Mouse (Mus musculus): ENCODE measurements around the gene Cdk2. TPM values are rescaled to one million over a fixed set of nuclear protein-coding genes. Genes with fewer than 3 reads are reported as not detected.

Gene Cdk2
- not detected in 2 replicates for polyA plus RNA-seq (2012; ENCODE audit: insufficient read depth, insufficient read length, low replicate concordance, missing spikeins)

DNA sequence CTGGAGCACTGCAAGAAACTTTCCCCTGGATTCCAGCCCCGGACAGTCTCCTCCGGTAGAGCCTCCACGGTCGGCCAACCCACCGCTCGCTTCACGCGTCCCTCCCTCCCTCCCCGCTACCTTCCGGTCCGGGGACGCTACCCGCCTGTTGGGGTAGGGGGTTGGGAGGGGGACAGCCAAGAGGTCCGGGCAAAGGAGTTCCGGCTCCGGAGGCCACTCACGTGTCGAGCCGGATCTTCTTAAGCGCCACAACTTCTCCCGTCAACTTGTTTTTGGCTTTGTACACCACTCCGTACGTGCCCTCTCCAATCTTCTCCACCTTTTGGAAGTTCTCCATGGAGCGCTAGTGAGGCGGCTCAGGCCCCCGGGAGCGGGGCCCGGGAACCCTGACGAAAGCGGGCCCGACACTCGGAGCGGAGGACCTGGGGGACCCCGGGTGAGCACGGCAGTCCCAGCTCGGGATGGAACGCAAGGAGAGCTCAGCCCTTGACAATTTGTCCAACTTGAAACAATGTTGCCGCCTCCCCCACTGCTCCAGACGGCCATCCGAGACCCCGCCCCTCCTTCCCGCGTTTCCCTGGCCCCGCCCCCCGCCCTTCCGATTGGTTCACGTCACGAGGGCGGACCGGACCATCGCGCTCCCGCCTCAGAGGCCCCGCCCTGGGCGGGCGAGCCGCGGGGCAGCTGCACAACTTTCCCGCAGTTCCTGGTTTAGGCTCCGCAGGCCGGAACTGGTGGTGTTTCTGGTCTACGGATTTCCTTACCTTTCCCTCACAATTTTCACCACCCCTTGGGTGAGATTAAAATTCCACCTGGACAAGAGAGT, at the start of gene Cdk2:
TSS of gene Cdk2 (minus strand) at position 541 of the 826 bp plus-strand sequence.
- Histone ChIP-seq H3K4me3 (ENCODE audit: insufficient read depth, low read depth, low read length) (peak within 1 kb of the TSS; percentile 64), H3K4me1 (ENCODE audit: control insufficient read depth, insufficient read depth, low read length) (peaks cover 9% of the 10 kb centered on the region), H3K27ac (ENCODE audit: insufficient read depth, low read depth, low read length) (no peak within 1 kb of the TSS)
- TF ChIP-seq CTCF (IDR thresholded peaks at IDR 0.05; ENCODE audit: insufficient read depth, low read depth, low read length) (no peak), POLR2A (IDR thresholded peaks at IDR 0.05; ENCODE audit: insufficient read depth, low read depth, low read length) (no peak)
- WGBS, result under 1% methylated on average over 62 of the region's 62 CpGs

DNA sequence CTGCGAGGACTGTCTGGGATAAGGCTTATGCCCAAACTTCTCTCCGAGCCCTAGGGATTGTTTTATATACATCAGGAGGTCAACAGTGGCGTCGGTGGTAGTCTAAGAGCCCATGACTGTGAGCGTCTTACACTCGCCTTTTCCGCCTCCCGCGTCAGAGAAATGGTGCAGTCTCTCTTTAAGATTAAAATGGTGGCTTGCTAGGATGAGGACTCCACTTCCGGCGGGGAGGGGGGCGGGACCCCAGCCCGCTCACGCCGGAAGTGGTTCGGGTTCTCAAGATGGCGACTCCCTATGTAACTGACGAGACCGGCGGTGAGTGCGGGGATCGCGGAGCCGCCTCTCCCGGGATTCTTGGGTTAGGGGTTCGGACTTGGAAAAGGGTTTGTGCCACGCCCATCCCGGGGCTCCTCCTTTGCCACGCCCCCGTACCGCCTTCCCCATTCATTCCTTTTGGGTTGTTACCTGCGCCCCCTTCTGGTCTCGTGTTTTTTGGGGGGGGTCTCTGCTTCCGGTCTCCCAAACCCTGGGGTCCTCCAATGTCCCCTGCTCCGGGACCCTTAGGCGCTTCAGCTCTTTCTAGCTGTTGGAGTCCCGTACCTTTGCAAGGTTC, 43.5 kb upstream of the Cdk2 start:
- Histone ChIP-seq H3K27ac (ENCODE audit: insufficient read depth, low read depth, low read length) (peak overlapping the region; percentile 92), H3K4me1 (ENCODE audit: control insufficient read depth, insufficient read depth, low read length) (peaks cover 12% of the 10 kb centered on the region), H3K4me3 (ENCODE audit: insufficient read depth, low read depth, low read length) (peak overlapping the region; percentile 91)
- WGBS, result under 1% methylated on average over 37 of the region's 37 CpGs
- TF ChIP-seq POLR2A (IDR thresholded peaks at IDR 0.05; ENCODE audit: insufficient read depth, low read depth, low read length), result peak; percentile 45; the same call in 1 of the 2 replicates
- TF ChIP-seq CTCF (IDR thresholded peaks at IDR 0.05; ENCODE audit: insufficient read depth, low read depth, low read length), result peak; percentile 63; the same call in 1 of the 2 replicates

DNA sequence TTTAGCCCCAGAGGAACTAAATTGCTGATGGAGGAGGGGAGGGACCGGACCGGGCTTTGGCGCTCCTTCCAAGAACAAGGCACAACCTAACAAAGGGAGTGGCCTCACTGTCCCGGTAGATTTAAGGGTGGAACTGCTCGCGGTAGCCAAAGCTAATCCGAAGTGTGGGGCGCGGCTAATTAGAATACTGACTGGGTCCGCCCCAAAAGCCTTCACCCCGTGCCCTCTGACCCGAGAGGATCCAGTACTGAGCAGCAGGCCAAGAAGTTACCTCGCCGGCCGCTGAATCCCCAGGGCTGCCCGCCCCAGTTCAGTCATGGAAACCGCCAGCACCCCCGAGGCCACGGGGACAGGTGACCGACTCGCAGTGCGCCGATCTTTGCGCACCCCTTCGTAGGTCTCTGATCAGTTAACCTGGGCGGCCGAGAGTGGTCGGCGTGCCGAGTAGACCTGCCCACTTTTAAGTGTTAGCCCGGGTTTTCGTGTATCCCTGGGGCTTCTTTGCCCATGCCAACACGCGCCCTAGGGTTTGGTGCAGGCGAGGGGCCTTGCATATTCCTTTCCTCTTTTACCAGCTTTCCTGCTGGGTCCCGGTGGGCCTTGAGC, 42.9 kb upstream of the Cdk2 start, which contains the start of gene Pym1:
TSS of gene Pym1 (plus strand) at position 244 of the 606 bp plus-strand sequence.
- TF ChIP-seq CTCF (IDR thresholded peaks at IDR 0.05; ENCODE audit: insufficient read depth, low read depth, low read length) (peak; percentile 16; the same call in 1 of the 2 replicates), POLR2A (IDR thresholded peaks at IDR 0.05; ENCODE audit: insufficient read depth, low read depth, low read length) (no peak)

DNA sequence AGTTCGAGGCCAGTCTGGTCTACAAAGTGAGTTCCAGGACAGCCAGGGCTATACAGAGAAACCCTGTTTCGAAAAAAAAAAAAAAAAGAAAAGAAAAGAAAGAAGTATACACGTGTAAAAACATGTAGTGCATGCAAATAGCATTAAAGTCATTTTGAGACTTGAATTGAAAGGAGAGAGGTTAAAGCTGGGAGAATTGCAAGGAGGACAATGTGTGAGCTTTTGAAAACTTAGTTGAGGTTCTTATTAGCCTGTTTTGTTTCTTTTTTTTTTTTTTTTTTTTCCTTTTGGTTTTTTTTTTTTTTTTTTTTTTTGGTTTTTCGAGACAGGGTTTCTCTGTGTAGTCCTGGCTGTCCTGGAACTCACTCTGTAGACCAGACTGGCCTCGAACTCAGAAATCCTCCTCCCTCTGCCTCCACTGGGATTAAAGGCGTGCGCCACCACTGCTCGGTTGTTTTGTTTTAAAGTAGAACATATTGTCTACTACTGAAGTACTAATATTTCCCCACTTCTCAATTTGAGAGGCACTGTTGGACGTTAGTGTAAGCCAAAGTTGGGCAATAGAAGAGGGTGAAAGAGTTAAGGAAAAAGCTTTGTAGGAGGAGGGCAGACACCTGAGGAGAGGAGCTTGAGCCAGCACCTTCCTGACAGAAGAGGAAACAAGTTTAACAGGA, 42.3 kb upstream of the Cdk2 start:
- TF ChIP-seq POLR2A (IDR thresholded peaks at IDR 0.05; ENCODE audit: insufficient read depth, low read depth, low read length) (no peak), CTCF (IDR thresholded peaks at IDR 0.05; ENCODE audit: insufficient read depth, low read depth, low read length) (no peak)
- Histone ChIP-seq H3K4me3 (ENCODE audit: insufficient read depth, low read depth, low read length) (peak overlapping the region; percentile 91), H3K27ac (ENCODE audit: insufficient read depth, low read depth, low read length) (peak overlapping the region; percentile 92), H3K4me1 (ENCODE audit: control insufficient read depth, insufficient read depth, low read length) (peaks cover 12% of the 10 kb centered on the region)
- WGBS, result 46% methylated on average over 9 of the region's 9 CpGs

More for the DNA sequence above, 42.9 kb upstream of the Cdk2 start, which contains the start of gene Pym1:
- Histone ChIP-seq H3K4me3 (ENCODE audit: insufficient read depth, low read depth, low read length) (peak within 1 kb of the TSS; percentile 91), H3K4me1 (ENCODE audit: control insufficient read depth, insufficient read depth, low read length) (peaks cover 12% of the 10 kb centered on the region), H3K27ac (ENCODE audit: insufficient read depth, low read depth, low read length) (peak within 1 kb of the TSS; percentile 92)
- WGBS, result under 1% methylated on average over 36 of the region's 36 CpGs

DNA sequence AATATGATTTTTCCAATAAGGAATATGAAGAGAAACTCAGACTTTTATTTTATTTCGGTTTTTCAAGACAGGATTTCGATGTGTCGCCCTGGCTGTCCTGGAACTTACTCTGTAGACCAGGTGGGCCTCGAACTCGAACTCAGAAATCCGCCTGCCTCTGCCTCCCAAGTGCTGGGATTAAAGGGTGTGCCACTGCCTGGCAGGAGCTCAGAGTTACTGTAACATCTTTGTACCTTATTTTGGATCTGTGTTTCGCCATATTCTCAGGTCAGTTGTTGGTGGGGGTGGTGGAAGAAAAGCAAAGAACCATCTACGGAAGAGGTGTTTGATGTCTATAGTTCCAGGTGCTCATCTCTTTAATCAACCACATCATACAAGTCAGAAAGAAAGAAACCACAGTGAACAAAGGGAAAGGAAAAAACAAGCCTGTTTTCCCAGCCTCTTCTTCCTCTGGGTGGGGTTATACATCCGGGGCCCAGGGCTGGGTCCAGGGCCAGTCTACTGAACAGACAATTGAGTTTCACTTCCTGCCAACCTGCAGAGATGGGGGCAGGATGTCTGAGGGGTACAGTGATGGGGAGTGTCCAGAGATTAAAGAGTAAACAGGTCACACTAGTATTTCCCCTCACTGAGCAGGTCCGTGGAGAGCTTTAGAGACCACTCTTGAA, 41.2 kb upstream of the Cdk2 start:
- H3K4me1 ChIP-seq (ENCODE audit: control insufficient read depth, insufficient read depth, low read length), result peaks cover 12% of the 10 kb centered on the region
- H3K4me3 ChIP-seq (ENCODE audit: insufficient read depth, low read depth, low read length), result no peak overlapping the region
- no peak overlapping the region for H3K27ac ChIP-seq (ENCODE audit: insufficient read depth, low read depth, low read length)
- 92% methylated on average over 10 of the region's 10 CpGs for WGBS
- TF ChIP-seq CTCF (IDR thresholded peaks at IDR 0.05; ENCODE audit: insufficient read depth, low read depth, low read length) (no peak), POLR2A (IDR thresholded peaks at IDR 0.05; ENCODE audit: insufficient read depth, low read depth, low read length) (no peak)

DNA sequence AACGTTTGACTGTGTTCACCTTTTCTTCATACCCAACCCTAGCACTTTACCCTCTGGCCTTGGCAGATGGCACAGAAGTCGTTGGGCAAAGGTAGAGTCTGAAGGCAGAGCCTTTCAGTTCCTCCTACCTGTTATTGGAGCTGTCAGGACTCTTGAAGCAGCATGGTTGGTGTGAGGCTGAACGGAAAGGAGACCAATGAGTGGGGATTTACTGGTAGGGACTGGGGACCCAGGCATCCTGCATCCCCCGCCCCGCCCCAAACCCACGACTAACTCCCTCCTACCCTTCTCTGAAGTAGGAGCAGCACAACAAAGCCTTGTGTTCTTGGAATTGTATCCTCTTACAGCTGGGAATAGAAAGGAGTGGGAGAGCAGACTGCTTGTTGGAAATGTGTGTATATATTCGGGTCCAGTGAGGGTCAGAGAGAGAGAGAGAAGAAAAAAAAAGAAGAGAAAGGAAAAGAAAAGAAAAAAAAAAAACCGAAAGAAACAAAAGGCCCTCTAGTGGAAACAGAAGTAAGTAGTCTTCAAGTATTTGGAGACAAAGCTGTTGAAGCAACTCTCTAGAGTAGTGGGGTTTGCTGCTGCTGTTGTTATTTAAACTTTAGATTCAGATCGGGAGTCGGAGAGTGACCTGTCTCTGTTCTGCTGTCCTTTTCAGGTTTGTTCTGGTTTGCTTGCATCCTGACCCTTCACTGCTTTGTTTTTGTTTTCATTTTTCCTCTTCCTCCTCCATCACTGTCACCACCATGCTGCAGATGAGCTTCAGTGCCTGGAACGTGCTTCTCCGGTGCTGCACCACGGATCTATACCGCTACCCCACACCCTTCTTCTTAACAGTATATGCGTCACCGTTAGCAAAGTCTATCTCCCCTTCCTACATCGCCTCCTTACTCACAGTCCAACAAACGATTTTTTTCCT, 40.1 kb upstream of the Cdk2 start, which contains the start of gene Dgka:
TSS of gene Dgka (minus strand) at position 176 of the 922 bp plus-strand sequence.
- peak within 1 kb of the TSS; percentile 16; the same call in 1 of the 2 replicates for H3K27ac ChIP-seq (ENCODE audit: insufficient read depth, low read depth, low read length)
- H3K4me3 ChIP-seq (ENCODE audit: insufficient read depth, low read depth, low read length), result peak within 1 kb of the TSS; percentile 65
- 26% methylated on average over 18 of the region's 18 CpGs for WGBS
- peaks cover 12% of the 10 kb centered on the region for H3K4me1 ChIP-seq (ENCODE audit: control insufficient read depth, insufficient read depth, low read length)
- no peak for TF ChIP-seq POLR2A (IDR thresholded peaks at IDR 0.05; ENCODE audit: insufficient read depth, low read depth, low read length)
- no peak for TF ChIP-seq CTCF (IDR thresholded peaks at IDR 0.05; ENCODE audit: insufficient read depth, low read depth, low read length)

DNA sequence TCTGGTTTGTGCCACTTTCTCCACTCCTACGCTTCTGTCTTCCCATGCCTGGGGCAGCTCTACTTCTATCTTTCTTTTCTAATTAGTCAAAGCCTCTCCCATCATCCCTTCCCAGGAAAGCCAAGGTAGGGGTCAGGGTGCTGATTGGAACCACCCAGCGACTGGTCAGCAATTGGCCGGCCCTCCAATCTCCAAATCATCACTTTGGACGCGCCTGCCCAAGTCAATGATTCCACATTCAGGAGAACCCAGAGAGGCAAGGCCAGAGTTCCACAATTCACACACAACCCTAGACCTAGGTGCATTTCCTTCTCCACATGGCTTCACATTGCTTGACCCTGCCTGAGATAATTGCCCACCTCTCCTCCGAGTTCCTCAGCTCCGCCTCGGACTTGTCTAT, 39.4 kb upstream of the Cdk2 start:
- WGBS, result 35% methylated on average over 8 of the region's 8 CpGs
- Histone ChIP-seq H3K27ac (ENCODE audit: insufficient read depth, low read depth, low read length) (peak overlapping the region; percentile 16; the same call in 1 of the 2 replicates), H3K4me1 (ENCODE audit: control insufficient read depth, insufficient read depth, low read length) (peaks cover 12% of the 10 kb centered on the region), H3K4me3 (ENCODE audit: insufficient read depth, low read depth, low read length) (peak overlapping the region; percentile 65)
- no peak for TF ChIP-seq POLR2A (IDR thresholded peaks at IDR 0.05; ENCODE audit: insufficient read depth, low read depth, low read length)
- TF ChIP-seq CTCF (IDR thresholded peaks at IDR 0.05; ENCODE audit: insufficient read depth, low read depth, low read length), result no peak
